In the genomic region with DNA sequence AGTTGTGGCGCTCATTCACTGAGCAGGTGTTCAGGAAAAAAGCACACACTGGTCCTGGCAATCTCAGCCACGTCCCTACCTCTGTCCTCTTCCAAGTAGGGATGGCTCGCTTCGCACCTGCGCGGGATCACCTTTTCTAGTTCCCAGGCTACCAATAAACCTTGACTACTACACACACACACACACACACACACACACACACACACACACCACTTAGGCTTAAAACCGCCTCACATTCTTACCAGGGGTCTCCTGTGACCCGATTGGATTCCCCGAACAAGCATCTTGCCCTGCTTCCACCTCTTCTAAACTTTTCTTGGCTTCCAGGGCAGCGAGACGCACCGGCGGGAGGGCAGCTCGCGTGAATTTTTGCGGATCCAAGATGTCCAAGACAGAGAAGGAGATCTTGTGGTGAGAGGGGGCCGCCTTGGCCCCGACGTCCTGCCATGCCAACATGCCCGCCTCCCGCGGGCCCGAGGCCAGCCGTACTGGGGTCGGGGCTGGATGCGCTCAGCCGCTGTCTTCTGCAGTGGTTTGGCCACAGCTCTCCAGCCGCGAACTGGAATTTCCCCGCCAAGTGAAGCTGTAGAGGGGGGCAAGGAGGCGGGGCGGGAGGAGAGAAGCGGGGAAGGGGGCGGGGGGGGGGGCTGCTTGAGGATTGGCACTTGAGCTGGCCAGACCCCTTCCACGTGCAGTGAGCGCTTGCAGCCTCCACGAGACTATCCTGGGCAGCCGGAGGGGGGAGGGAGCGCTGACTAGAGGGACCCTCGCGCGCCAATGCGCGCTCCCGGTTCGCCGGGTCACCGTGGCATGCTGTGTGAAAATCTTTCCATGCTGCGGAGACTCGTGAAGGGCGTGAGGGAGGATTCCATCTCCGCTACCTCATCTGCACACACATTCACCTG, we compare ENCODE assay signal across 9 mouse cellular contexts. TPM values are rescaled to one million over a fixed set of nuclear protein-coding genes. Genes with fewer than 3 reads are reported as not detected.
A peak's percentile ranks its signal among the peaks of the same experiment; 100 is the strongest.
DNase-seq lines count a peak whose midpoint lies in the region; ATAC-seq lines count a peak whose summit lies in the region.
"Had no signal": no experiment of that assay in that cellular context is flagged by ENCODE, and none has a peak within 500 bp of the region (broad histone marks: within the 10 kb centered on the region; RNA-seq: fewer than 3 reads in every experiment).

A gene (minus strand): TSS at position 567 of the 905 bp plus-strand sequence.

- 3% methylated on average over 49 of the region's 52 CpGs for WGBS in intestine, embryonic 15.5 days
- WGBS in neural tube, embryonic 14.5 days: 1% methylated on average over 50 of the region's 52 CpGs

- peaks cover 35% of the 10 kb centered on the region for H3K4me1 ChIP-seq in intestine, embryonic 15.5 days (replicated peaks)
- H3K4me1 ChIP-seq in neural tube, embryonic 14.5 days (ENCODE audit: control insufficient read depth, insufficient read depth, low read length): peaks cover 19% of the 10 kb centered on the region

- peak; percentile 26; the same call in 1 of the 2 replicates for ATAC-seq in intestine, embryonic 15.5 days
- ATAC-seq in neural tube, embryonic 14.5 days (ENCODE audit: low read depth): peak; percentile 49; the same call in 1 of the 2 replicates

- peak within 1 kb of the TSS; percentile 91 for H3K4me2 ChIP-seq in intestine, embryonic 15.5 days (replicated peaks)
- peak within 1 kb of the TSS; percentile 57 for H3K4me2 ChIP-seq in neural tube, embryonic 14.5 days (ENCODE audit: low read depth, low read length)

- peak within 1 kb of the TSS; percentile 47 for H3K4me3 ChIP-seq in intestine, embryonic 15.5 days (replicated peaks)
- H3K4me3 ChIP-seq in neural tube, embryonic 14.5 days (ENCODE audit: low read depth, low read length): peak within 1 kb of the TSS; percentile 27

- DNase-seq in kidney, postnatal 4 days: peak; percentile 28 to 48
- DNase-seq in kidney, adult 11 months: no peak
- peak; percentile 62 for DNase-seq in embryo, embryonic 11 days
- DNase-seq in right cerebral cortex, postnatal 36 days (ENCODE audit: low spot score in 2 of 2): no peak
- no peak for DNase-seq in layer of hippocampus, postnatal 14 days (ENCODE audit: low spot score in 2 of 2)
- DNase-seq in frontal cortex, postnatal 25 days (ENCODE audit: low spot score in 2 of 2): no peak

- H3K36me3 ChIP-seq in intestine, embryonic 15.5 days: no peaks in the 10 kb centered on the region
- H3K36me3 ChIP-seq in neural tube, embryonic 14.5 days (ENCODE audit: control insufficient read depth, insufficient read depth, low read length): no peaks in the 10 kb centered on the region

- no peaks in the 10 kb centered on the region for H3K9me3 ChIP-seq in intestine, embryonic 15.5 days
- no peaks in the 10 kb centered on the region for H3K9me3 ChIP-seq in neural tube, embryonic 14.5 days (ENCODE audit: control insufficient read depth, low read length)

- H3K27ac ChIP-seq in intestine, embryonic 15.5 days: no peak within 1 kb of the TSS
- no peak within 1 kb of the TSS for H3K27ac ChIP-seq in neural tube, embryonic 14.5 days (ENCODE audit: low read depth, low read length)

- peaks cover 63% of the 10 kb centered on the region for H3K27me3 ChIP-seq in intestine, embryonic 15.5 days (replicated peaks)
- peaks cover 38% of the 10 kb centered on the region for H3K27me3 ChIP-seq in neural tube, embryonic 14.5 days (ENCODE audit: control insufficient read depth, insufficient read depth, low read length)

- peak within 1 kb of the TSS; percentile 3; the same call in 1 of the 2 replicates for H3K9ac ChIP-seq in intestine, embryonic 15.5 days
- no peak within 1 kb of the TSS for H3K9ac ChIP-seq in neural tube, embryonic 14.5 days (replicated peaks; ENCODE audit: low read depth, low read length)

RNA-seq across cellular contexts. Expression of the gene that starts here (rescaled TPM):
- polyA plus RNA-seq in intestine, embryonic 15.5 days (2015; fragmentation: Nextera tagmentation; extraction: Ambion mirVana): 0.75 and 0.82 TPM in 2 replicates
- 0.32 and 0.49 TPM in 2 replicates for polyA plus RNA-seq in neural tube, embryonic 14.5 days (2014; fragmentation: Nextera tagmentation; extraction: Ambion mirVana)
- total RNA-seq in layer of hippocampus, postnatal 14 days (2021): not detected
- total RNA-seq: liver, adult 2 months had no signal
- polyA plus RNA-seq: liver, adult 2 months had no signal

Comparison
In these comparisons a context has a peak if more than half of its experiments do, and no peak if none do; other contexts are left out.
1. DNase-seq: peak in kidney, postnatal 4 days (2 of 2) and embryo, embryonic 11 days (single experiment); none in kidney, adult 11 months (single experiment), right cerebral cortex, postnatal 36 days (0 of 2), layer of hippocampus, postnatal 14 days (0 of 2) and frontal cortex, postnatal 25 days (0 of 2).
2. Peak in ATAC-seq, H3K4me3 ChIP-seq, H3K9ac ChIP-seq and H3K4me2 ChIP-seq in intestine, embryonic 15.5 days; RNA of the gene not detected or under 1 TPM.
3. Peak in ATAC-seq, H3K4me3 ChIP-seq and H3K4me2 ChIP-seq in neural tube, embryonic 14.5 days; RNA of the gene not detected or under 1 TPM.